Mouse (Mus musculus) naive thymus-derived CD4-positive, alpha-beta T cell, adult 2 months (primary cell): ENCODE results near the gene Celsr1.

Experiments
- DNase-seq: peaks from one replicate; pipeline ENCODE4 v3.0.0-alpha.2; 2011; ENCODE audit warnings: low read depth

The Celsr1 gene

DNA sequence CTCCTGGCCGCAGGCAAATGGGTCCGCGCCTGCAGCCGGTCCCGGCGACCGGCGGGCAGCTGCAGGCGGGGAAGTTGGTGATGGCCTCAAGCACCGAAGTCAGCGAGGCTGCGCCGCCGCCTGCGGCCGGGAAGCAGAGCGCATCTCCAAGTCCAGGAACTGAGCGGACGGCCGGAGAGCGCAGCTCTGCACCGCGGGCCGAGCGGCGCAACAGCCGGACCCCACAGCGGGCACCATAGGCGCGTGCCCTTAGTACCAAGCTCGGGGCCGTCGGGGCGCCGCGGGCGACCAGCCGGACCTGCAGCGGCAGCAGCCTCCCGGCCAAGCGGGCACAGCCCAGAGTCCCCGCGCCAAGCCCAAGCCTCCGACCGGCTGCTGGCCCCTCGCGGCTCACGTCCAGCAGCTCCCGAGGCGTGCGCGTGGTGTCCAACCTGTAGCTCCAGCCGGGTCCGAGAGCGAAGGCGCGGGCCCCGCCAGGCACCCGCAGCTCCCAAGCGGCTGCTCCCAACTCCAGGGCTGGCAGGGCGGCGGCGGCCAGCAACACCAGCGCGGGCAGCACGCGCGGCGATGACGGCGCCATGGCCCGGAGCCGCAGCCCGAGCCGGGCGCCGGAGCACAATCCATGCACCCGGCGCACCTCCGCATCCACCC is at the start of gene Celsr1:
Celsr1 (minus strand) TSS at position 587 of the 651 bp plus-strand sequence.
- peak; percentile 53 for DNase-seq

GRCm38 (mm10) chr15:86083261-86083741 is 49.7 kb upstream of the Celsr1 start:
- no peak for DNase-seq

GRCm38 (mm10) chr15:86082551-86082961 is 49.0 kb upstream of the Celsr1 start:
- DNase-seq = no peak

- DNase-seq = no peak
Observed at GRCm38 (mm10) chr15:86081654-86082053, 48.1 kb upstream of the Celsr1 start.

DNA sequence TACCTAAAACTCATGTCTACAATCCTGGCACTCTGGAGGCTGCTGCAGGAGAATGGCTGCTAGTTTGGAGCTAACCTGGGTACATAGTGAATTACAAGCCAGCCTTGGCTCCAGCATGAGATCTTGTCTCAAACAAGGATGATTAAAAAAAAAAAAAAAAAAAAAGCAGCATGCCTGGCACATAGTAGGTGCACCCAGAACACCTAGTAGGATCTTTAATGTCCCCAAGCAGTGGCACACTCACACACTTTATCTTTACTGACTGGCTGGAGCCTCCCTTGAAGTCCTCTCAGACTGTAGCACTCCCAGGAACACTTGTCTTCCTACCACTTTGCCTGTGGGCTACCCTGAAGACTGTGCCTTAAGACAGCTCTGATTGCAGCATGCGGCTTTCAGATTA is 46.8 kb upstream of the Celsr1 start:
- no peak for DNase-seq

- no peak for DNase-seq
Observed at GRCm38 (mm10) chr15:86079876-86080275, 46.3 kb upstream of the Celsr1 start.

- no peak for DNase-seq
Observed at GRCm38 (mm10) chr15:86079467-86079866, 45.9 kb upstream of the Celsr1 start.

DNA sequence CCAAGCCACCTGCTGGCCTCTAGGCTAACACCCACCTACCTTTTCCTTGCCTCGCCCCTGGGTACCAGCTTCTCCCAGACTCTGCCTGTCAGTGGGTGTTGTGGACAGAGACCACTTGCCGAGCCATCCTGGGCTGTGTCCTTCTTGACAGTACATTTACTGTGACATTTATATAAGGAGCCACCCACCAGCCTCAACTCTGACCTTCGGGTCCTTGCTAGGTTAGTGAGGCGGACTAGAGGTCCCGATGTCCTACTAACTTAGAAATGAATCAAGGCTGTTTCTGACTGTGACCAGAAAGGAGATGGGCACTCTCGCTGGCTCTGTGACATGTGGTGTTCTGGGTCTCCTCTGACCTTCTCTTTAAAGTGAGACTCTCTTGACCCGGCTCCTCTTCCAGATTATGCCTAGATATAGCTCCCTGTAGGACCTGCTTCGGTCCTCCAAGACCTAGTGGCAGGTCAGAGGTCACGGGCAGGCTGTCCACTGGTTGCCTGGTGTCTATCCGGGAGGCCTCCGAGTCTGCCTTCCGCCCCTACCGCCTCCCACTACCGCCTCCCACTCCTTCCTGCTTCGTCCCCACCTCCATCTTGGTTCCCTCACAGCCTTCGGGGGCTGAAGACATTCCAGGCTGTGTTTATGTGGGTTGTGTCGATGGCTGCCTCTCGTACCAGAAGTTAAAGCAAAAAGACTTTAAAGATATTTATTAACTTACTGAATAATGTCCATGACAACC is 45.1 kb upstream of the Celsr1 start:
- DNase-seq = no peak

- DNase-seq = no peak
Observed at GRCm38 (mm10) chr15:86077934-86078333, 44.4 kb upstream of the Celsr1 start.

GRCm38 (mm10) chr15:86076378-86076777 is 42.8 kb upstream of the Celsr1 start:
- peak; percentile 33 for DNase-seq

GRCm38 (mm10) chr15:86076048-86076315 is 42.4 kb upstream of the Celsr1 start:
- DNase-seq = no peak

DNA sequence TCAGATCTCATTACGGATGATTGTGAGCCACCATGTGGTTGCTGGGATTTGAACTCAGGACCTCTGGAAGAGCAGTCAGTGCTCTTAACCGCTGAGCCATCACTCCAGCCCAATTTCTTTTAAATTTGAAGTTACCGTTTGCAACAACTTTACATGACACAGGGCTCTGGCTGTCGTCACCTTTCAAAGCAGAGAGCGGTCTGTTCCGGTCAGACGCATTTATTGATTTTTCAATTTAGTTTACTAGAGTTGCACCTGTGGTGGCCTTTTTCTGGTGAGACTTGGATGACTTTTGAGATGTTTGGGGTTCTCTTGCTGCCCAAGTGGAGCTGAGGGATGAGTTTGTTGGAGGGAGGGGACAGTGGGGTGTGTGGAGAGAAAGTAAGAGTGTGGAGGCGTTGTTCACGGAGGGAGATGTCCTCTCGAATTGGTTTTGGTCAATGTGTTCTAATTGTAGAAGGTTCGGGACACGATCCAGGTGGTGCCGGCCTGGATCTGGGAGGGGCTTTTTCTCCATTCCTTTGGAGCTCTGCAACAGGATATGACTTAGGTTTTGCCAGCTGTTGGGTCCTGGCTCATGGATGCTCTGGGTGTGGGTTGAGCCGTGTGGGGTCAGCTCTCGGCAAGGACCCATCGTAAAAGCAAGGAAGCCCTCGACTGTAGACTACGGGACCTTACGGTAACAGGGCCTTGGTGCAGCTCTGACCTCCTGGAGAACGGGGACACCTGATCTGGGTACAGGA is 41.9 kb upstream of the Celsr1 start:
- no peak for DNase-seq

GRCm38 (mm10) chr15:86074171-86074937 is 40.8 kb upstream of the Celsr1 start:
- DNase-seq = no peak

DNA sequence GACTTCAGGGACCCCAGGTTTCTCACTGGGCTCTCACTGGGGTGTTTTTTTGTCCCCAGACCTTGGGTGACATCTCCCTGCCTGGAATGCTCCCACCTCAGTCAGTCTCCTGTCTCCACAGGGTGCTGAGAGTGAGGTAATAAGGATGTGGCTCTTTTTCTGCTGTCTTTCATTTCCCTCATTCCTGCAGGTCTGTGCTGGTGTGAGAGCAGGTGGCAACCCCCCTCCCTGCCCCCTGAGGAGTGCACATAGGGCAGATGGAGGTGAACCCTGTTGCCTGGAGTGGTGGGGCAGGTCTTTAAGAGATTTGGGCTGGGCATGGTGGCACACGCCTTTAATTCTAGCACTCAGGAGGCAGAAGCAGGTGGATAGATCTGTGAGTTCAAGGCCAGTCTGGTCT is 37.6 kb upstream of the Celsr1 start:
- no peak for DNase-seq

- no peak for DNase-seq
Observed at GRCm38 (mm10) chr15:86070368-86070767, 36.8 kb upstream of the Celsr1 start.

GRCm38 (mm10) chr15:86069011-86069791 is 35.6 kb upstream of the Celsr1 start:
- no peak for DNase-seq

- no peak for DNase-seq
Observed at GRCm38 (mm10) chr15:86067941-86068495, 34.4 kb upstream of the Celsr1 start.

GRCm38 (mm10) chr15:86067581-86067910 is 34.0 kb upstream of the Celsr1 start:
- DNase-seq = peak; percentile 91

DNA sequence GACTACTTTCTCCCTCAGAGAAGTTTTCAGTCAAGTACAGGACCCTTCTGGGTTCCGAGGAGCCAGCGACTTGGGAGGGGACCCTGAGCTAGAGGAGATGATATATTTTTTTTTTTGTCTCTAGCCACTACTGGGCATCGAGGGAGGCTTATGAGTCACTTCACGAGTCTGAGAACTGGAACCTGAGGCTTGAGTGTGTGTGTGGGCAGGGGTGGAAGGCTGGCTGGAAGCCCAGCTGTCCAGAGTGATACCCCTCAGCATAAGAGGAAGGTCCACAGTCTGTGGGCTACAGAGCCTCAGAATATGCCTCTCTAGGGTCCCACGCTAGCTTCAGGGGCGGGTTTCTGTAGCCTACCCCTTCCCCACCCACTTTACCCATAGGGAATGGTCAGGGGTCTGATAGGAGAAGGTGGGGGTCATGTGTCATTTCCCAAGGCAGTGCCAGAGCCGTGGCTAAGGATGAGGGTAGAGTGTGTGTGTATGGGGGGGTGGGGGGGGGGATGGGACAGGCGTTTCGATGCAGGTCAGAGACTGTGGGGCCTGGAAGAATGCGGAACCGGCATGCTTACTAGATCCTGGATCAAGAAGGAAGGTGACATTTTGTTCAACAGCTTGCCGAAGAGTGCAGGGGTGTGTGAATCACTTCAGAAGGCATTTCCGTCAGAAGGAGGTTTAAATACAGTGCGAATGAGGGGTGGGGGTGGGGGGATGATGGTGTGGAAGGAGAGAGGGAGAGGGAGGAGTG is 33.4 kb upstream of the Celsr1 start:
- DNase-seq = no peak

- no peak for DNase-seq
Observed at GRCm38 (mm10) chr15:86065367-86065766, 31.8 kb upstream of the Celsr1 start.

GRCm38 (mm10) chr15:86064850-86065229 is 31.3 kb upstream of the Celsr1 start:
- peak; percentile 69 for DNase-seq
